Mouse (Mus musculus): ENCODE measurements around the gene Hal.

Hal gene

GRCm38 (mm10) chr10:93488066-93488827, at the start of gene Hal:
TSS of gene Hal (plus strand) at chr10:93488768.
- no peak for DNase-seq (ENCODE audit: low read depth, low spot score)

DNA sequence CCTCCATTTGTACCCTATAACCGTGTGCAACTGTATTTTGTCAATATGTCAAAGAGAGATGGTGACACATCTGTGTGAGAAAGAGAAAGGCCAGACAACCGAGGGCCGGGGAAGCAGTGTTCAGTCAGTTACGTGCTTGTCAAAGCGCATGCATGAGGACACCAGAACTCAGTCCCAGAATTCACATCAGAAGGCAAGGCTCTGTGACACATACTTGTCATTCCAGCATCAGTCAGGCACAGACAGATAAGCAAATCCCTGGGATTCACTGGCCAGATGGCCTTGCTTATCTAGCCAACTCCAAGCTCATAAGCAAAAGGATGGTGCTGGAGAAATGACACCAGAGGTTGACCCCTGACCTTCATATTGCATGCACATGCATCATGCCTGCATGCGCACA, 47.1 kb upstream of the Hal start:
- DNase-seq (ENCODE audit: low read depth, low spot score): no peak

DNA sequence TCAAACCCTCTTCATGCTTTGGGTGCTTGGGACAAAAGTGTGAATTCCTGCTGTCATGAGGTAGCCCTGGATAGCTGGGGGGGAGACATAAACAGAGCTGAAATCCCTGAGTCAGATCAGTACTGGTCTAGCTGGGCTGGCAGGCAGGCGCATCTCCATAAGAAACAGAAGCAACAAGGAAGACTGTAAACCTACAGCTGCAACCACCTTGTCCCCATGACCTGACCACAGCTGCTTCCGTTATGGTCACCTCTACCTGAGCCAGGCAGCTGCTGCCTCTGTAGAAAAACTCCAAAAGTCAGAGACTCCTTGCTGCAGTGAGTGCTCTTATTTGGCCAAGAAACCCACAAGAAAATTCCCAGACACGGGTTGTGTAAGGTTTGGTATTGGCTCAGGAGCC, 46.4 kb upstream of the Hal start:
- DNase-seq (ENCODE audit: low read depth, low spot score): peak; percentile 24

DNA sequence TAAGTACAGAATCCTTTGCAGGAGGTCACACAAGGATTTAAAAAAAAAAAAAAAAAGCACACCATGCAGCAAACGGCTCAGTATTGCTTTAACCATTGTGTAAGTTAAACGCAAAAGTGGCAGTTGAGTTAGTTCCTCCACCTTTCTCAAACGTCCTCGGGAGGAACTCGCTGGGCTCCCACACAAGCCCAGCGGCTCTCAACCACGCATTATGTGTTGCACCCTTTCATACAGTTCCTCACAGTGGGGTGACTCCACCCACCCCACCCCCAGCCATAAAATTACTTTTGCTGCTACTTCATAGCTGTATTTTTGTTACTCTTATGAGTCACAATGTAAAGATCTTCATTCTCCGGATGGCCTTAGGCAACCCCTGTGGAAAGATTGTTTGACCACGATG, 44.2 kb upstream of the Hal start:
- peak; percentile 46 for DNase-seq (ENCODE audit: low read depth, low spot score)

DNA sequence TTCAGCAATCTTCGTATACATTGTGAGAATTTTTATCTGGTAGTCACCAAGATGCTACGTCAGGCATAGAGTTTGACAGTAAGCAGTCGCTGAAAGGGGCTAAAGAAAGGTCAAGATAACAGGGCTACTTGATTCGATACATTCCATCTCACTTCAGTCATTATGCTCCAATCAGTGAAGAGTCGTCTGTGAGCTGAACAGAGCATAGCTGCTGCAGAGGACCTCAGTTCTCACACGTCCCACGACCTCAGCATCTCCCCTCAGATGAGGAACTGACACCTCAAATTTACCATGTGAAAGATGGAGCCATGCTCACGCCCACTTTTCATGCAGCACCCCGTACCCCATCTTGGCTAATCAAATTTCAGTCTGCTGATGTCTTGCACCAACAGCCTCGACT, 41.2 kb upstream of the Hal start:
- DNase-seq (ENCODE audit: low read depth, low spot score): no peak

GRCm38 (mm10) chr10:93454652-93455014, 33.9 kb upstream of the Hal start:
- no peak for DNase-seq (ENCODE audit: low read depth, low spot score)

DNA sequence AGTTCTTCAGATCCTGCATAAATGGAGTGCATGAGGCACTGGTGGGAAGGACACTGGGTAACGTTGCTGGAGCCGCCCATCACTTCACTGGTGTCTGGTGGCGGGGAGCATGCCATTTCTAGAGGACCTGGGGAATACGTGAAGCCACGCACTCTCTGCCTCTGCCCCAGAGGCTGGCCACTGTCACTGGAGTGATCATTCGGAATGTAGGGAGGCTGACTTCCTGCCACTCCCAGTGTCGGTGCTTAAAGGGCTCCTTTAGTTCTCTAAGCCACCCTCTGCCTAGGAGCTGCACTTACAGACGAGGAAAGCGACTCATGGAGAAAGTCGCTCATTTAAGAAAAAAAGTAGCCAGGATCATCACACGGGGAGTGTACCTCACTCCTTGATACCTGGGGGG, 28.5 kb upstream of the Hal start:
- DNase-seq (ENCODE audit: low read depth, low spot score): no peak

DNA sequence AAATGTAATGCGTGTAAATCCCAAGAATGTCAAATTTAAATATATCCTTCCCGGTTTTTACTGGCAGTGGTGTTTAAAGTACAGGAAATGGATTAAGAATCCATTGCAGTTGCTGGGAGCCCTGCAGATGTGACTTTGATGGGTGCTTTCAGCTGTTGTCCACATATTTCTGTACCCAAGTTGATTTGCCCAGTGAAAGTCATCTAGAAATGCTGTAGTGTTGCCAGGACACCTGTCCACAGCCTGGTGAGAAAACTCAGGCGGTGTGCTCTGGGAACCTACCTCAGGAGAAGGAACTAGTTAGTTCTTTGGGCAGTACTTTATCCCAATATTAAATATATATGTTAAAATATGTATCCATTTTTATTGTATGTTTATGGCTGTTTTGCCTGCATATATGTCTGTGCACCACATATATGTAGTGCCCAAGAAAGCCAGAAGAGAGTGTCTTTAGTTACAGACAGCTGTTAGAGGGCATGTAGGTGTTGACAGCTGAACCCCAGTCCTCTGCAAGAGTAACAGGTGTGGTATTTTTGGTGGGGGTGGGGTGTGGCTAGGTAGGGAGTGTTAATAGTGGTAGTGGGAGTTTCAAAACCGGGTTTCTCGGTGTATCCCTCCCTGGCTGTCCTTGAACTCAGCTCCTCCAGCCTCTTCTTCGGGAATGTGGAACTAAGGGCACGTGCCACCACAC, 25.7 kb upstream of the Hal start:
- no peak for DNase-seq (ENCODE audit: low read depth, low spot score)

DNA sequence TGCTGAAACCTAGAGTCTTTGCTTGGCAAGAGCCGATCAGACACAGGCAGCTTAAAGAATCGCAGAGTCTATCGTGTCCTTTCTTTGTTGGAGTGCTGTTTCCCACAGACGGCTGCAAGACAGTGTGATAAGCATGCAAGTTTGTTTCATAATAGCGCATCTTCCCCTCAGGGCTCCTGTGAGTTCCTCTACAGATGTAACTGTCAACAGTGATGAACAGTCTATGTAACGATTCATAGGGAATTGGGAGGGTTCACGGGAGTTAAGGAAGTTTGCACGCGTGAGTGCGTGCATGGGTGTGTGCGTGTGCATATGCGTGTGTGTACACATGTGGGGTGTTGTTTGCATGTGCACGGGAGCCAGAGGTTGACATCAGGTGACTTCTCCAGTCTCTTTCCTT, 25.0 kb upstream of the Hal start:
- no peak for DNase-seq (ENCODE audit: low read depth, low spot score)

DNA sequence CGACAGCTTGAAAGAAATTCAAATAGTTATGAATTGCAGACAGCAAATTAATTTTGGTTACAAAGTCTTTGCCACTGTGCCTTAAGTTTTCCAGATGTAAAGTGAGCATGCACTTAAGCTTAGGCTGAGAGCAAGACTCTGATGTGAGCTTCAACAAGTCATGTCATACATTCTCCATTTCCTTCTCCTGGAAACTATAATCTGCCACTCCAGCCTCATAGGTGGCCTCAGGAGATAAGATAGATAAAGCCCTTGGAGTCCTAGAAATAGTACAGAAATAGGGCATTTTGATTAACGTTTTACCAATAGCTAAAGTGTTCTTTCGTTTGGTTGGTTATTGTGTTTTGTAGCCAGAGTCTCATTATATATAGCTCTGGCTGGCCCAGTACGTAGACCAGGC, 21.3 kb upstream of the Hal start:
- DNase-seq (ENCODE audit: low read depth, low spot score): no peak

DNA sequence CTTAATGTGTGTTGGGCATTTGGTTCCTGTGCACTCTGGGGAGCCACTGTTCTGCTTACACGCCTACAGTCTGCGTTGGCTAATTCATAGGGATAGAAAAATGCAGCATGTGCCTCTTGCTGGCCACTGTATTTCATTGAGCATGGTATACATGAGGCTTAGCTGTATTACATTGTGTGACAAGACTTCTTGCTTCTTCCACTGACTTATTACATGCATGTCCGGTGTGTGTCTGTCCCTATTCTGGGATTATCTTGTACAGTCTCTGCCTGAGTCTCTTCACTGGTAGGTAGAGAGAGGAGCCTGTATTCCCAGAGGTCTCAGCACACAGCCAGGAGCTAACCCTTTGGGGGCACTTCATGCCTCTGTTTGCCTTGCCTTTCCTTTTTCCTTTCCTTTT, 20.8 kb upstream of the Hal start:
- DNase-seq (ENCODE audit: low read depth, low spot score): peak; percentile 58

DNA sequence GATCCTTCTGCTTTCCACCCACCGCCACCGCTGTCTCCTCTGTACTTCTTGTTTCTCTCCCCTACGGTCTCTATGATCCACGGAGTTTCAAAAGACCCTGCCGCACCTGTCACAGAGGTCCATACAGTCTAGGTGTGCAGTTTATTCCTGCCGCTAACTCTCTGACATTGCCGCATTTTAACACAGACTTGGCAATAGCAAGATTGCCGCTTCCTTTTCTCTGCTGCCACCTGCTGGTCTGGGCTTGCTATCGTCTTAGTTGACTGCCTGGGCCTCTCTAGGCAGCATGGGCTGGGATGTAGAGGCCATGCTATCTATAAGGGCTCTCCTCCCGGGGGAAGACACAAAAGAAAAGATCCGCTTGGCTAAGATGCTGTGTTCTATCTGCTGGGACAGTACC, 17.2 kb upstream of the Hal start:
- DNase-seq (ENCODE audit: low read depth, low spot score): peak; percentile 81

DNA sequence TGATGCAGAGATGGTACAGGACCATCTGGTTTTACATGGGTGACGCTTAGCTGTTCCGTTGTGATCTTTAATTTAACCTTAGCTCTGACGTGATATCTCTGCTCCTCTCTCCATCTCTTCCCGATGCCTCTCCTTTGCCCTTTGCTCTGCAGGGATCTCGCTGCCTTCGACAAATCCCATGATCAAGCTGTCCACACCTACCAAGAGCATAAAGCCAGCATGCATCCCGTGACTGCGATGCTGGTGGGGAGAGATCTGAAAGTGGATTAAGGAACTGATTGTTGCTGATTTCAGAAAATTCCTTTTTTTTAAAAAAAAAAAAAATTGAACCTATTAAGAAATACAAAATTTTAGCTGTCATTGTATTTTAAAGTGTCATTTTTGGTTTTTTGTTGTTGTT, 4.1 kb upstream of the Hal start:
- DNase-seq (ENCODE audit: low read depth, low spot score): no peak

DNA sequence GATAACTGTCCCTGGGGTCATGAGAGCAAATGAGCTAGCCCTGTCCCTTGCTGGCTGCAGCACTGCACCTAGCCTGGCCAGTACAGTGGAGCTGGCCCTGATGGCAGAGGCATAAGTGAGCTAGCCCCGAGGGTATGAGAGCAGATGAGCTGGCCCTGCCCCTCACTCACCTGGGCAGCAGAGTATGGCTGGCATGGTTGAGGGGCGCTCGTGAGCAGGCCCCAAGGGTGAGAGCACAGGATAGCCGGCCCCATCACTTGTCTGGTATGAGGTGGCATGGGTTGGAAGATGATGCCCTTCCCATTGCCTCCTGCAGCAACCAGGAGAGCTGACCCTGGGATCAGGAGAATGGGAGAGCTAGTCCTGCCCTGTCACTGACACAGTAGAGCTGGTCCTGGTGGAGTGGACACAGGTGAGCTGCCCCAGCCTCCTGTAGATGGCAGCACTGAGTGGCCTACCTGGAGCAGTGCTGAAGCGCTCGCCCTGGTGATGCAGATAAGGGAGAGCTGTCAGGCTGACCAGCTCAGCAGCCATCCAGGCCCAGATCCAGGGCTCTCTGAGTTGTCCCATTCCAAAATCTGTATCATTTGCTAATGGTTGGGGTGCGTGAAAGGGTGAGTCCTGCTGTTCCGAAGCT, 3.4 kb upstream of the Hal start:
- peak; percentile 37 for DNase-seq (ENCODE audit: low read depth, low spot score)

- DNase-seq (ENCODE audit: low read depth, low spot score): no peak
These were observed 1.9 kb upstream of the Hal start for GRCm38 (mm10) chr10:93486622-93487021.

- DNase-seq (ENCODE audit: low read depth, low spot score): no peak
These were observed 259 bp downstream of the Hal start for GRCm38 (mm10) chr10:93488828-93489226.

- DNase-seq (ENCODE audit: low read depth, low spot score): no peak
These were observed 1.9 kb downstream of the Hal start for GRCm38 (mm10) chr10:93490451-93490850.

GRCm38 (mm10) chr10:93500864-93501263, 12.3 kb downstream of the Hal start:
- DNase-seq (ENCODE audit: low read depth, low spot score): peak; percentile 20

DNA sequence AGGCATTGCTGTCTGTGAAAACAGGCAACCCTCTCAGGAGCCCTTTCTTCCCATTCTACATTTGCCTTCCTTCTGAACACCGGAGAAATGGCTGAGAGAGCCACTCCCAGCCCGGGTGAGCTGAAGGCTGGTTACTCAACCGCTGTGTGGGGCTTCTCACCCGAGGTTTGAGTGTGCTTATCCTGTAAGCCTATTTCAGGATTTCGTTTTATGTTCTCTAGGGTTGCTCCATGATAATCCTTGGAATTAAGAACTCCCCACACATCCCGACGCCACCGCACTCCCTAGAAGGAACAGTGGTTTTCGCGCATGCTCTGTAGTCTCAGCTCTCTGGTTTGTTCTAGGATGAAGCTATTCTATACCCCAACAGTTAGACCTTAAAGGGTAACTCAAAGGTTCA, 12.8 kb downstream of the Hal start:
- no peak for DNase-seq (ENCODE audit: low read depth, low spot score)

GRCm38 (mm10) chr10:93508383-93508970, 19.9 kb downstream of the Hal start:
- no peak for DNase-seq (ENCODE audit: low read depth, low spot score)

GRCm38 (mm10) chr10:93509532-93510153, 21.1 kb downstream of the Hal start:
- no peak for DNase-seq (ENCODE audit: low read depth, low spot score)

- DNase-seq (ENCODE audit: low read depth, low spot score): no peak
These were observed 26.9 kb downstream of the Hal start for GRCm38 (mm10) chr10:93515419-93515818.

Measured in CD4-positive helper T cell, adult 2 months (primary cell).